Mouse (Mus musculus): ENCODE data around the gene Ndufa4l2. TPM values are rescaled to one million over a fixed set of nuclear protein-coding genes. Genes with fewer than 3 reads are reported as not detected.
A peak's percentile ranks its signal among the peaks of the same experiment; 100 is the strongest.

Gene Ndufa4l2
- total and polyA plus RNA-seq, 3 experiments = 21.8 to 26.6 TPM; not detected in 1

GRCm38 (mm10) chr10:127520714-127521357 is 6.1 kb downstream of the Ndufa4l2 start:
- Histone ChIP-seq H3K27me3 (ENCODE audit: control insufficient read depth in 1 of 2, insufficient read depth in 2 of 2, low read length in 2 of 2) (no peaks in the 10 kb centered on the region), H3K9ac (ENCODE audit: control insufficient read depth, low read depth, low read length, poor library complexity, severe bottlenecking) (peak overlapping the region; percentile 96), H3K4me3 (ENCODE audit: control insufficient read depth in 1 of 2, insufficient read depth in 1 of 2, low read depth in 2 of 2, low read length in 2 of 2) (peak overlapping the region; percentile 65 to 87), H3K27ac (ENCODE audit: control insufficient read depth, low read depth, low read length) (peak overlapping the region; percentile 97), H3K9me3 (replicated peaks; ENCODE audit: insufficient read depth, low read length) (no peaks in the 10 kb centered on the region), H3K4me1 (ENCODE audit: control insufficient read depth in 1 of 2, insufficient read depth in 2 of 2, low read length in 2 of 2) (peaks cover 2 to 25% of the 10 kb centered on the region in 2 experiments; a peak in 3 of 4 replicates), H3K79me2 (ENCODE audit: control insufficient read depth, insufficient read depth, low read length, poor library complexity) (peaks cover 29% of the 10 kb centered on the region), H3K36me3 (ENCODE audit: control insufficient read depth in 1 of 2, insufficient read depth in 2 of 2, low read length in 2 of 2) (peaks cover 0 to 24% of the 10 kb centered on the region in 2 experiments; a peak in 3 of 4 replicates)
- TF ChIP-seq ZKSCAN1 (IDR thresholded peaks at IDR 0.05; ENCODE audit: low read depth, low read length) (no peak), HCFC1 (IDR thresholded peaks at IDR 0.05; ENCODE audit: low read depth, low read length) (0 out of 2 replicates have a peak, but pooled peaks have one; percentile 12)
- DNase-seq (ENCODE audit: low read depth, low spot score) = peak; percentile 54

GRCm38 (mm10) chr10:127521611-127522080 is 6.9 kb downstream of the Ndufa4l2 start:
- DNase-seq (ENCODE audit: low read depth, low spot score) = peak; percentile 86
- H3K4me1 ChIP-seq (ENCODE audit: control insufficient read depth in 1 of 2, insufficient read depth in 2 of 2, low read length in 2 of 2) = peaks cover 2 to 21% of the 10 kb centered on the region in 2 experiments; a peak in 3 of 4 replicates
- H3K9me3 ChIP-seq (replicated peaks; ENCODE audit: insufficient read depth, low read length) = no peaks in the 10 kb centered on the region
- H3K27ac ChIP-seq (ENCODE audit: control insufficient read depth, low read depth, low read length) = peak overlapping the region; percentile 97
- H3K4me3 ChIP-seq (ENCODE audit: control insufficient read depth in 1 of 2, insufficient read depth in 1 of 2, low read depth in 2 of 2, low read length in 2 of 2) = peak overlapping the region; percentile 65 to 87
- H3K79me2 ChIP-seq (ENCODE audit: control insufficient read depth, insufficient read depth, low read length, poor library complexity) = peaks cover 29% of the 10 kb centered on the region
- peak overlapping the region; percentile 96 for H3K9ac ChIP-seq (ENCODE audit: control insufficient read depth, low read depth, low read length, poor library complexity, severe bottlenecking)
- TF ChIP-seq CHD1 (IDR thresholded peaks at IDR 0.05; ENCODE audit: low read depth, low read length) = peak; percentile 88; the same call in 1 of the 2 replicates
- TF ChIP-seq MAZ (IDR thresholded peaks at IDR 0.05; ENCODE audit: low read depth, low read length) = no peak
- no peak for TF ChIP-seq MEF2A (IDR thresholded peaks at IDR 0.05; ENCODE audit: extremely low read depth, insufficient replicate concordance, low read depth, low read length, poor library complexity, severe bottlenecking)
- TF ChIP-seq POLR2AphosphoS5 (IDR thresholded peaks at IDR 0.05; ENCODE audit: borderline replicate concordance, low read depth, low read length) = peak; percentile 62; the same call in 1 of the 2 replicates
- no peak for TF ChIP-seq USF2 (IDR thresholded peaks at IDR 0.05; ENCODE audit: borderline replicate concordance in 1 of 2, insufficient read depth in 1 of 2, low read depth in 1 of 2, low read length in 2 of 2)
- TF ChIP-seq RAD21 (IDR thresholded peaks at IDR 0.05; ENCODE audit: low read depth, low read length) = no peak
- TF ChIP-seq MAX (IDR thresholded peaks at IDR 0.05; ENCODE audit: low read length) = no peak
- peak; percentile 34; the same call in 1 of the 2 replicates for TF ChIP-seq TCF12 (IDR thresholded peaks at IDR 0.05; ENCODE audit: low read depth, low read length)
- peak; percentile 98 for TF ChIP-seq E2F4 (IDR thresholded peaks at IDR 0.05; ENCODE audit: borderline replicate concordance, low read depth, low read length)
- no peak for TF ChIP-seq ZKSCAN1 (IDR thresholded peaks at IDR 0.05; ENCODE audit: low read depth, low read length)
- TF ChIP-seq RCOR1 (IDR thresholded peaks at IDR 0.05; ENCODE audit: low read depth, low read length) = no peak
- TF ChIP-seq ZC3H11A (IDR thresholded peaks at IDR 0.05; ENCODE audit: low read depth, low read length) = no peak
- TF ChIP-seq EP300 (IDR thresholded peaks at IDR 0.05; ENCODE audit: low read depth in 1 of 2, low read length in 2 of 2) = peak in 1 of 2 experiments; percentile 58; a peak in 1 of 4 replicates
- TF ChIP-seq USF1 (IDR thresholded peaks at IDR 0.05; ENCODE audit: low read depth, low read length) = no peak
- TF ChIP-seq TBP (IDR thresholded peaks at IDR 0.05; ENCODE audit: low read depth, low read length) = no peak
- no peak; the same call in 1 of the 2 replicates for TF ChIP-seq JUND (IDR thresholded peaks at IDR 0.05; ENCODE audit: low read depth, low read length)
- 0 out of 2 replicates have a peak, but pooled peaks have one; percentile 11 for TF ChIP-seq ETS1 (IDR thresholded peaks at IDR 0.05; ENCODE audit: low read depth, low read length)
- peak; percentile 71 for TF ChIP-seq TAL1 (IDR thresholded peaks at IDR 0.05; ENCODE audit: low read length)
- H3K27me3 ChIP-seq (ENCODE audit: control insufficient read depth in 1 of 2, insufficient read depth in 2 of 2, low read length in 2 of 2) = no peaks in the 10 kb centered on the region
- H3K36me3 ChIP-seq (ENCODE audit: control insufficient read depth in 1 of 2, insufficient read depth in 2 of 2, low read length in 2 of 2) = peaks cover 0 to 24% of the 10 kb centered on the region in 2 experiments; a peak in 3 of 4 replicates
